Mouse (Mus musculus) adrenal gland, postnatal 14 days (tissue): ENCODE data around the gene Rhbdf2. TPM values are rescaled to one million over a fixed set of nuclear protein-coding genes. Genes with fewer than 3 reads are reported as not detected.
"Not testable (repeated sequence)": the region's sequence is repeated elsewhere in the genome, so short reads cannot be mapped to it uniquely, and the experiment has no call there.

Experiments used
- DNase-seq: peaks from one replicate; pipeline ENCODE4 v3.0.0; 2021; ENCODE audit warnings: mixed read lengths
- long read RNA-seq, 2 experiments: library from polyadenylated mRNA; stranded (forward); transcript quantifications; one replicate each; pipeline ENCODE4 v2.0.0; 2021
- total RNA-seq: library from RNA; stranded (reverse); gene quantifications from 2 replicates; pipeline ENCODE4 v1.2.3, GENCODE M21; 2021

Rhbdf2 gene
- 11.2 and 14.3 TPM in 2 replicates for total RNA-seq
- long read RNA-seq, experiment 1, transcript Rhbdf2-202 (19 exons, 3,593 nt): major isoform, 9 of 19 reads
- long read RNA-seq, experiment 1, partial matches to known transcripts: 3 of 19 reads
- long read RNA-seq, experiment 1, other reads (novel, unspliced or antisense): 7 of 19 reads
- long read RNA-seq, experiment 2, partial matches to known transcripts: 2 of 7 reads
- long read RNA-seq, experiment 2, other reads (novel, unspliced or antisense): 1 of 7 reads

DNA sequence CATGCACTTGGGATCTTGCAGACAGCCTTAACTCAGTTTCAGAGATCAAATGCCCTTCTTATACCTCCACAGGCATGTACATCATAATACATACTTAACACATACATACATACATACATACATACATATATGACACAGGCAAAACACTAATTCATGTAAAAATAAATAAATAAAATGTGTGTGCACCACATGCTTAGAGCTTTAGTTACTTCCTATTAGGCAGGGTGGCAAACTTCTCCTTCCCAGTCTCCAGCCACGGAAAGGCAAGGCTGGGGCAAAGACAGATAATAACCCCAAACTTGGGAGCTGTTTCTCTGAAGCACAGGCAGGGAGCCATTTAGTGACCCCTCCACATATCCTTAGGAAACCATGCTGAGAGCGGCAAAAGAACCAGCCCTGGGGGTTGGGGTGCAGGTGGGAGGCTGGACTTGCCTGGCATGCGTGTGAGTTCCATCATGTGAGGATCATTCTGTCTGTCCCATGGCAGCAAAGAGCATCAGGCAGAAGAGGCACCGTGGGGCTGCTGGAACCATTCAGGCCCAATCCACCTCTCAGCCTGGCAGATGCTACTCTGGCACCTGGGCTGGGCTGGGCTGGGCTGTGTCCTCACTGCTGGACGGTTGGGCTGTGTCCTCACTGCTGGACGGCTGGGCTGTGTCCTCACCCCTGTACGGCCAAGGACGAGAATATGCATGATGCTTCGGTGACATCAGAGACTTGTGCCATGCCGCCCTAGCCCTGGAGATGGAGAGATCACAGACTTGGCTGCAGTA lies at the start of gene Rhbdf2:
Rhbdf2 (minus strand) TSS at position 721 of the 773 bp plus-strand sequence.
- no peak for DNase-seq

GRCm38 (mm10) chr11:116676175-116676976 lies 49.6 kb upstream of the Rhbdf2 start:
- no peak for DNase-seq

GRCm38 (mm10) chr11:116675429-116675828 lies 48.6 kb upstream of the Rhbdf2 start:
- peak; percentile 79 for DNase-seq

- DNase-seq: peak; percentile 78
These were observed 48.0 kb upstream of the Rhbdf2 start for GRCm38 (mm10) chr11:116674616-116675379.

- no peak for DNase-seq
These were observed 46.6 kb upstream of the Rhbdf2 start for GRCm38 (mm10) chr11:116673410-116673809.

DNA sequence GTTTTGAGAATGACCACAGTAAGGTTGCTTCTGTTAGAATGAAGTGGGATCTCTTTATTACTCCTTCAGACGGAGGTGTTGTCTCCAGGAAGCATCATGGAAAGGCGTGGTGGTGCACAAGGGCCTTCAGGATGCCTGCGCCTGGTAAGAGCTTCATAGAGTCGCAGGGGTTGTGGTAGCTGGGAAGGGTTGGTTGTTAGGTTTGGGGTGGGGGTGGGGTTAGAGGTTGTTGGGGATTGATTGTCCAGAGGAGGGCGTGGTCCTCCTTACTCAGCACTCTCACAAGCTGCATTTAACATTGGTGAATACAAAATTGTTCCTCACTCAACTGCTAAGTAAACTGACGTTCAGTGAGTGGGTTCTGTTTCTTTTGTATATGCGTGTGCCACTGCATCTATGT lies 45.8 kb upstream of the Rhbdf2 start:
- no peak for DNase-seq

DNA sequence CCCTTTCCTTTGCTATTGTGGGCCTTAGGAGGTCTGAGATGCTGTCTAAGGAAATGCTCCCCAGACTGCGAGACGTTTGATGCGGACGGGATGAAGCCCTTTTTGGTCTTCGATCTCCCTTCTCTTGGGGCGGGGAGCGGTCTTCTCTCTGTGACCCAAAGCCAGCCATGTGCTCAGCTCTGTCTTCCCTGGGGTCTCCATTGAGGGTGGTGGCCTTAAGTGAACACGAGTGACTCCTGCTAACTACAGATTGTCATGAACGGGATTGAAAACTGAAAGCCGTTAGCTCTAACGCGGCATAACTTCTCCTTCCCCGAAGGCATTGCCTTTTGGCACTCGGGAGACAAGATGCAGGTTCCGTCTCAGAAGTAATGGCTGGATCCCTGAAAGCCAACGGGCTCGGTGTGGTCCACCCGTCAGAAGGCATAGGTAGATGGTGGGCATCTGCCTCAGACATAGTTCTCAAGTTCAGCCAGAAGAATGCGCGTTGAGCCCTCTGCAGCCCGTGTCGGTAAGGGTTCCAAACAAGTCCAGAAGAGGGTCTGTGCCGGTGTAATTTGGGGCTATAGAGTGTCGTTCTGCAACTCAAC lies 45.1 kb upstream of the Rhbdf2 start:
- peak; percentile 34 for DNase-seq

- DNase-seq: peak; percentile 97
These were observed 44.5 kb upstream of the Rhbdf2 start for GRCm38 (mm10) chr11:116671112-116671844.

DNA sequence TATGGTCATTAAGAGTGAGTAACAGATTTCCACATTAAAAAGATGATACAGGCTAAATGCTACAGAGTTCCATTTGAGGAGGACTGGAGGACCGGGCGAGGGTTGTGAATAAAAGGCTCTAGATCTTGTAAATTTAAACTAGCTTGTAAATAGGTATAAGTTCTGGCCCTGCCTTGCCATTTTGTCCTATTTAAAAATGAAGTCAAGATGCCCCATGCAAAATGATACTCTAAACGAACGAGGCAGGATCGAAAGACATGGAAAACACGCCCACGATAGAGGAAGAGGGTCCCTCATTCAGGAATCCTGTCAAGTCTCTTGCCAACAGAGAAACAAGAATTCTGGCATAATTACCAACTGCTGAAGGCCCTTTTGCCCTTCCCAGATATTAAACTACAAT lies 43.6 kb upstream of the Rhbdf2 start:
- no peak for DNase-seq

- DNase-seq: peak; percentile 35
These were observed 43.1 kb upstream of the Rhbdf2 start for GRCm38 (mm10) chr11:116669787-116670365.

DNA sequence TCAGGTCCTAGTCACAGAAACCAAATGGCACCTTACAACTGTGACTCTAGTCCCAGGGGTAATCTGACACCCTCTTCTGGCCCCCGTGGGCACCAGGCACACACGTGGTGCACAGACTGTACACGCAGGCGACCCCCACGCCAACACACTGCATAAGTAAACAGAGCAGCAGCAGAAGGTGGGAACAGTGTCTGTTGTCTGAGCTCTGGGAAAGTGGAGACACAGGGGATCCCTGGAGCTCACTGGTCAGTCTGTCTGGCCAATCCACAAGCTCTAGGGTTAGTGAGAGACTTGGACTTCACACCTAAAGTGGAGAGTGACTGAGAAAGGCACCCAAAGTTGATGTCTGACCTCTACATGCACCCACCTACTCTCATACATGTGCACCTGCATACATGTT lies 42.5 kb upstream of the Rhbdf2 start:
- no peak for DNase-seq

- DNase-seq: peak; percentile 49
These were observed 42.0 kb upstream of the Rhbdf2 start for GRCm38 (mm10) chr11:116668839-116669238.

DNA sequence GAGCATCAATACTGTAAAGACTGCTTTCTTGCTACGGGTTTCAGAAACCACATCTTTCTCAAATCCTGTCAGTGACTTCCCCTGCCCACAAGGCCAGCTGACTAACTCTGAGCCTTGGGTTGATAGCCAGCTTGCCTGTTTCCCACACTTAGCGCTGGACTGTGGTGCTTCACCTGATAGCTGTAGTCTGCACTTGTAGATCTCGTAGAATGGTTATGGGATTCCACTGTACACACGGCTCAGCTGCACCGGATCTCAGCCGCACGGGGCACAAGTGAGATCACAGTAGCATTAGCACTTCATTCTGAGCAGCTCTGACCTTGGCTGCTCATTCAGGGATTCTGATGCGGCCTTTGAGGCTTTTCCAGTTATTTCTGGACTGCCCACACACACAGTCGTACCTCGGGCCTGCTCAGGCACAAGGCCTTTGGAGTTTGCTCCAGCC lies 41.6 kb upstream of the Rhbdf2 start:
- DNase-seq: peak; percentile 73

GRCm38 (mm10) chr11:116667930-116668329 lies 41.1 kb upstream of the Rhbdf2 start:
- DNase-seq: no peak

GRCm38 (mm10) chr11:116667012-116667411 lies 40.2 kb upstream of the Rhbdf2 start:
- DNase-seq: not testable (repeated sequence)

GRCm38 (mm10) chr11:116666566-116666965 lies 39.7 kb upstream of the Rhbdf2 start:
- DNase-seq: peak; percentile 41

GRCm38 (mm10) chr11:116665289-116665688 lies 38.5 kb upstream of the Rhbdf2 start:
- no peak for DNase-seq

- DNase-seq: peak; percentile 80
These were observed 35.1 kb upstream of the Rhbdf2 start for GRCm38 (mm10) chr11:116661948-116662377.

DNA sequence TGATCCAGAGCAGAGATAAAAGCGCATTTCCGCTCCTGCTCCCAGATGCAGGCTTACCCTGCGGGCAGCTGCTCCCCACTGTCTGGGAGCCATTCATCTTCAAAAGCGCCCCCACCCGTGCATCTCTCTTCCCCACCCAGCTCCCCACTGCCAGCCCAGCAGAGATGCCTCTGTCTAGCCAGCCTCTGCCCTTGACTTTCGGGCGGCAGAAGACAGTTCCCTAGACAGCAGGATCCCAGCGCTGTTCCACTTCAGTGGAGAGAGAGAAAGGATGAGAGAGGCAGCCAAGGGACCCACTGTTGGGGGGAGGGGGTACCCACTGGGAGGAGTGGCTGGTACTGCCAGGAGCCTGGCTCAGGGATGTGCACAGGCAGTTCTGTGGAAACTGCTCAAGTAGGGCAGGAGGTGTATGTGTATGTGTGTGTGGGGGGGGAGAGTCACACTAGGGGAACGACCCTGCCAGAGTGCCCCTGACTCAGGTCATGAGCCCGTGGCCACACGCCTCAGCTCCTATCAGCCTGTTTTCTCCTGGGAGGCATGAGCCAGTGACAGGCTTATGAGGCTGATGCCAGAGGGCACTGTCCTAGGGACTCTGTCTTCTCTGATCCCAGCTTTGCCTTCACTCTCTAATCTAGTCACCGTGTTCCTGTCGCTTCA lies 34.6 kb upstream of the Rhbdf2 start:
- DNase-seq: peak; percentile 68

DNA sequence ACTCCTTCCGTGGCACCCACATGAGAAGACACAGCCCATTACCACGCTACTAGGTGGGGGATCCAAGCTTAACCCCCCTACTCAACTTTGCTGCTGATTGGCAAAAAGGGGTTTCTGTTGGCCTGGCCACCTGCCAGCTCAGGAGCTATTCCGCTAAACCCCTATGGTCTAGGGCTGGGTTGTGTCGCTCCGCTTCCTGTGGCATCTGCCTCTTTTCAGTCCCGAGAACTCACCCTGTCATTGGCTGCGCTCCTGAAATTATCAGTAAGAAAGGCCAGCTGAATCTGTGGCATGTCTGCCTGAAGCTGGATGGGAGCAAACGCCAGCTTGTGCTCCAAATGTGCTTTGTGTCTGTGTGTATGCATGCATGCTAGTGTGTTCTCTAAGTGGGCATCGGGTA lies 33.4 kb upstream of the Rhbdf2 start:
- DNase-seq: no peak
